Mouse (Mus musculus) liver, postnatal 0 days (tissue): ENCODE data around the gene Frmpd2.

Experiments used
- CTCF ChIP-seq: sonication (generic); IDR thresholded peaks from 2 replicates; pipeline ENCODE4 v1.5.1; 2016; ENCODE audit warnings: antibody characterized with exemption, low read depth
- EP300 ChIP-seq: IDR thresholded peaks from 2 replicates; pipeline ENCODE4 v1.6.1; 2016; ENCODE audit warnings: antibody characterized with exemption, low read depth, mild to moderate bottlenecking

DNA sequence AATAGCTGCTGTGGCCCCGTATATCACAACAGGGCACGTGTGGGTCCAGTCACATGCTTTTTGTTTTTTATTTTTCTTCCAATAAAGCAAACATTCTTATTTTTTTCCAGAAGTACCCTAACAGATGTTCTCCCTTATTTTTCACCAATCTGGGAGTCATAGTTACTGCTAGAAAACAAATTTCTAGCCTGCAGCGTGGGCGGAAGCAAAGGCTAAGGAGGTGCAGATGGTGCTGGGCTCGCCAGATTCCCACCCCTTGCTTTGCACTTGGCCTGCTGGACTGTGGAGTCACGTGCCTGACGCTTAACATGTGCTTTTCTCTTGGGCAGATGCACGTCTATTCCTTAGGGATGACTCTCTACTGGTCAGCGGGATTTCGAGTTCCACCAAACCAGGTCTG, 29.1 kb downstream of the Frmpd2 start:
- TF ChIP-seq EP300 = no peak
- no peak for TF ChIP-seq CTCF
